Mouse (Mus musculus): ENCODE measurements around the gene Cubn.

GRCm38 (mm10) chr2:13432002-13432401 is 59.6 kb downstream of the Cubn start:
- TF ChIP-seq POLR2A (IDR thresholded peaks at IDR 0.05; ENCODE audit: insufficient read length, low read depth) (no peak), POLR2AphosphoS2 (IDR thresholded peaks at IDR 0.05; ENCODE audit: insufficient read length, low read depth) (no peak), USF1 (IDR thresholded peaks at IDR 0.05; ENCODE audit: low read depth) (no peak), MYOD1 (IDR thresholded peaks at IDR 0.05; ENCODE audit: control insufficient read depth in 1 of 3, insufficient read length in 2 of 3, low read depth in 2 of 3) (no peak), MAX (IDR thresholded peaks at IDR 0.05; ENCODE audit: low read depth) (no peak), TCF12 (IDR thresholded peaks at IDR 0.05; ENCODE audit: insufficient read depth, poor library complexity, severe bottlenecking) (no peak), TCF3 (IDR thresholded peaks at IDR 0.05; ENCODE audit: insufficient read length, low read depth) (no peak), SRF (IDR thresholded peaks at IDR 0.05; ENCODE audit: control insufficient read depth, insufficient read length, low read depth) (no peak), E2F4 (IDR thresholded peaks at IDR 0.05; ENCODE audit: insufficient read depth) (no peak), CEBPB (IDR thresholded peaks at IDR 0.05; ENCODE audit: insufficient read depth, poor library complexity, severe bottlenecking) (no peak), MYOG (IDR thresholded peaks at IDR 0.05; ENCODE audit: control insufficient read depth in 1 of 3, insufficient read depth in 1 of 3, insufficient read length in 2 of 3, low read depth in 2 of 3) (no peak)
